Mouse (Mus musculus) CD4-positive helper T cell, adult 2 months (primary cell): ENCODE results near the gene Agpat3.

ENCODE experiments used
- DNase-seq: peaks from one replicate; pipeline ENCODE4 v3.0.0-alpha.2; 2012; ENCODE audit warnings: low read depth, missing footprints, low spot score

Agpat3 gene

GRCm38 (mm10) chr10:78324556-78325164, 27.6 kb downstream of the Agpat3 start:
- DNase-seq: no peak

GRCm38 (mm10) chr10:78323214-78323880, 28.9 kb downstream of the Agpat3 start:
- no peak for DNase-seq

GRCm38 (mm10) chr10:78322806-78323205, 29.5 kb downstream of the Agpat3 start:
- no peak for DNase-seq

GRCm38 (mm10) chr10:78321133-78321757, 31.0 kb downstream of the Agpat3 start:
- no peak for DNase-seq

- DNase-seq: no peak
Observed at GRCm38 (mm10) chr10:78320526-78320925, 31.8 kb downstream of the Agpat3 start.

GRCm38 (mm10) chr10:78319940-78320339, 32.3 kb downstream of the Agpat3 start:
- no peak for DNase-seq

- no peak for DNase-seq
Observed at GRCm38 (mm10) chr10:78317270-78317923, 34.9 kb downstream of the Agpat3 start.

- DNase-seq: no peak
Observed at GRCm38 (mm10) chr10:78316228-78317087, 35.8 kb downstream of the Agpat3 start.

GRCm38 (mm10) chr10:78315145-78315544, 37.1 kb downstream of the Agpat3 start:
- no peak for DNase-seq

GRCm38 (mm10) chr10:78311886-78312635, 40.2 kb downstream of the Agpat3 start:
- DNase-seq: no peak

- DNase-seq: no peak
Observed at GRCm38 (mm10) chr10:78310747-78311267, 41.5 kb downstream of the Agpat3 start.

GRCm38 (mm10) chr10:78308617-78309016, 43.7 kb downstream of the Agpat3 start:
- no peak for DNase-seq

GRCm38 (mm10) chr10:78307391-78307790, 44.9 kb downstream of the Agpat3 start:
- no peak for DNase-seq

GRCm38 (mm10) chr10:78306027-78306426, 46.3 kb downstream of the Agpat3 start:
- no peak for DNase-seq

- no peak for DNase-seq
Observed at GRCm38 (mm10) chr10:78304996-78305395, 47.3 kb downstream of the Agpat3 start.

GRCm38 (mm10) chr10:78303675-78304074, 48.6 kb downstream of the Agpat3 start:
- peak; percentile 66 for DNase-seq

- DNase-seq: peak; percentile 22
Observed at GRCm38 (mm10) chr10:78300061-78300460, 52.2 kb downstream of the Agpat3 start.

GRCm38 (mm10) chr10:78298651-78299644, 53.3 kb downstream of the Agpat3 start:
- peak; percentile 89 for DNase-seq
